Mouse (Mus musculus) right cerebral cortex, postnatal 4 days (tissue): ENCODE data around the gene Defa33.
"Not testable (repeated sequence)": the region's sequence is repeated elsewhere in the genome, so short reads cannot be mapped to it uniquely, and the experiment has no call there.

ENCODE experiments used
- DNase-seq: peaks from one replicate; pipeline ENCODE4 v3.0.0-alpha.2; 2022

Defa33 gene

GRCm38 (mm10) chr8:21391511-21391910, at the start of gene Defa33:
Defa33 (plus strand) TSS chr8:21391811.
- not testable (repeated sequence) for DNase-seq

DNA sequence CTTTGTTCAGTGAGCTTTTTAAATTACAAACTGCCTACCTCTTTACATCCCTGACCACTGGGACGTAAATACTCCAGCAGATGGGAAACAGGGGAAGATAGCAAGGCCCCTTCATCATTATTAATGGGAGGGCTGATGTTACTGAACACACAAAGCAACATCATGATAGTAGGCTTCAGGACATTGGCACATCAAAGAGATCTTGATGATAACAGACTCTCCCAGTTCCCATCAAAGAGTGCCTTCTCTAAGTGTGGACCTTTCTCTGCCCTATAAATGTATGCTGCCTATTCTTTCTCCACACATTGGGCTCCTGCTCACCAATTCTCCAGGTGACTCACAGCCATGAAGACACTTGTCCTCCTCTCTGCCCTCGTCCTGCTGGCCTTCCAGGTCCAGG, 13.4 kb upstream of the Defa33 start, which contains the start of gene Defa2:
Gene Defa2 (plus strand): TSS at position 301 of the 400 bp plus-strand sequence.
- DNase-seq = not testable (repeated sequence)

GRCm38 (mm10) chr8:21427111-21427510, 35.5 kb downstream of the Defa33 start, which contains the start of gene Defa36:
Defa36 (plus strand) TSS chr8:21427411.
- DNase-seq = not testable (repeated sequence)
